Mouse (Mus musculus): ENCODE data around the gene Slco1a4. TPM values are rescaled to one million over a fixed set of nuclear protein-coding genes. Genes with fewer than 3 reads are reported as not detected.
"Not testable (repeated sequence)": the region's sequence is repeated elsewhere in the genome, so short reads cannot be mapped to it uniquely, and the experiment has no call there.

The Slco1a4 gene
- 0.32 and 0.52 TPM in 2 replicates for polyA plus RNA-seq (2015; fragmentation: Nextera tagmentation; extraction: Ambion mirVana)

- 70% methylated on average over 2 of the region's 2 CpGs for WGBS (ENCODE audit: insufficient replicate concordance)
- DNase-seq = no peak
- TF ChIP-seq CTCF (IDR thresholded peaks at IDR 0.05; ENCODE audit: low read depth) (no peak), EP300 (IDR thresholded peaks at IDR 0.05; ENCODE audit: low read depth) (no peak)
- Histone ChIP-seq H3K4me2 (ENCODE audit: low read depth, low read length) (no peak within 1 kb of the TSS), H3K9me3 (ENCODE audit: low read length) (no peaks in the 10 kb centered on the region), H3K4me1 (ENCODE audit: insufficient read depth) (peaks cover 5% of the 10 kb centered on the region), H3K36me3 (replicated peaks; ENCODE audit: insufficient read depth, low read length) (no peaks in the 10 kb centered on the region), H3K9ac (replicated peaks) (no peak within 1 kb of the TSS), H3K4me3 (ENCODE audit: low read depth, low read length) (no peak within 1 kb of the TSS), H3K27me3 (ENCODE audit: insufficient read depth, low read length) (no peaks in the 10 kb centered on the region), H3K27ac (ENCODE audit: low read depth) (no peak within 1 kb of the TSS)
- ATAC-seq = no peak
Observed at GRCm38 (mm10) chr6:141856085-141856484, at the start of gene Slco1a4. TSS of gene Slco1a4 (minus strand) at chr6:141856199.

- no peak for ATAC-seq
- no peak overlapping the region for H3K4me3 ChIP-seq (ENCODE audit: low read depth, low read length)
- no peaks in the 10 kb centered on the region for H3K9me3 ChIP-seq (ENCODE audit: low read length)
- no peaks in the 10 kb centered on the region for H3K36me3 ChIP-seq (replicated peaks; ENCODE audit: insufficient read depth, low read length)
- H3K27ac ChIP-seq (ENCODE audit: low read depth) = no peak overlapping the region
- no peak overlapping the region for H3K9ac ChIP-seq (replicated peaks)
- no peaks in the 10 kb centered on the region for H3K27me3 ChIP-seq (ENCODE audit: insufficient read depth, low read length)
- H3K4me2 ChIP-seq (ENCODE audit: low read depth, low read length) = no peak overlapping the region
- WGBS (ENCODE audit: insufficient replicate concordance) = 51% methylated on average over 2 of the region's 2 CpGs
- TF ChIP-seq EP300 (IDR thresholded peaks at IDR 0.05; ENCODE audit: low read depth) = no peak
- TF ChIP-seq CTCF (IDR thresholded peaks at IDR 0.05; ENCODE audit: low read depth) = no peak
- no peak for DNase-seq
- no peaks in the 10 kb centered on the region for H3K4me1 ChIP-seq (ENCODE audit: insufficient read depth)
Observed at GRCm38 (mm10) chr6:141898197-141898596, 42.2 kb upstream of the Slco1a4 start.

DNA sequence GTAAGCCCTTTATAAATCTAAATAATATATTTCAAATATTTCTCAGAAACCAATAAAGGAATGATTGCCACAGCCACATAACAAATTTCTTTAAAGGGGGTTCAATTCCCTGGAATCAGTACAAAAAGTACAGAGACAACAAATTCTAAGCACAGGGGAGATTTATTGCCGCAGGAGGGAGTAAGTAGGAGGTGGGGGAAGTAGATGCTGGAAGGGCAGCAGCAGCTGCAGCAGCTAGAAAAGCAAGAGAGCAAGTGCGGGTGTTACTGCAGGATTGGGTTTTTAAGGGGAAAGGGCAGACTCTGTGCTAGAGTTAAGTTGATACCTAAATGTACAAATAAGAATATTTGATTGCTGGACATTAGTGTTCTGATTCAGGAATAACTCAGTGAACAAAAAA is 33.7 kb upstream of the Slco1a4 start:
- Histone ChIP-seq H3K9ac (replicated peaks) (no peak overlapping the region), H3K4me2 (ENCODE audit: low read depth, low read length) (no peak overlapping the region), H3K4me1 (ENCODE audit: insufficient read depth) (no peaks in the 10 kb centered on the region), H3K27me3 (ENCODE audit: insufficient read depth, low read length) (no peaks in the 10 kb centered on the region), H3K9me3 (ENCODE audit: low read length) (no peaks in the 10 kb centered on the region), H3K36me3 (replicated peaks; ENCODE audit: insufficient read depth, low read length) (no peaks in the 10 kb centered on the region), H3K4me3 (ENCODE audit: low read depth, low read length) (no peak overlapping the region), H3K27ac (ENCODE audit: low read depth) (no peak overlapping the region)
- no peak for TF ChIP-seq CTCF (IDR thresholded peaks at IDR 0.05; ENCODE audit: low read depth)
- TF ChIP-seq EP300 (IDR thresholded peaks at IDR 0.05; ENCODE audit: low read depth) = no peak
- ATAC-seq = no peak
- no peak for DNase-seq
- 51% methylated on average over 2 of the region's 2 CpGs for WGBS (ENCODE audit: insufficient replicate concordance)

DNA sequence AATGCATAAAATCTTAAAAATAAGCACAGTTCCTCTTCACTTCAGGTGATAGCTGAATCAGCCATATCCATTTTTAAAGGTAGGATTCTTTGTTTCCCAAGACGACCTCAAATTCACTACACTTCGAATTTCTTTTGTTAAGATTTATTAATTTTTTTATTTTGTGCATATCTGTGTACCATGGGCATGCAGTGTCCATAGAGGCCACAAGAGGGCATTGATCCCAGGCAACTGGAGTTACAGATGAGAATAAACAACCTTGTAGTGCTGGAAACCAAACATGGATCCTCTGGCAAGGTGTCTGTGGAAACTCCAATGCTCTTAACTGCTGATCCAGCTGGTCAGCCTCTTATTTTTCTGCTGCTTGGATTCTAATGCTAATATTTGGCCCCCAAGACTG is 32.2 kb upstream of the Slco1a4 start:
- H3K4me1 ChIP-seq (ENCODE audit: insufficient read depth) = no peaks in the 10 kb centered on the region
- ATAC-seq (no peak), DNase-seq (no peak)
- H3K4me3 ChIP-seq (ENCODE audit: low read depth, low read length) = no peak overlapping the region
- no peaks in the 10 kb centered on the region for H3K27me3 ChIP-seq (ENCODE audit: insufficient read depth, low read length)
- no peaks in the 10 kb centered on the region for H3K9me3 ChIP-seq (ENCODE audit: low read length)
- no peaks in the 10 kb centered on the region for H3K36me3 ChIP-seq (replicated peaks; ENCODE audit: insufficient read depth, low read length)
- no peak overlapping the region for H3K27ac ChIP-seq (ENCODE audit: low read depth)
- no peak overlapping the region for H3K9ac ChIP-seq (replicated peaks)
- WGBS (ENCODE audit: insufficient replicate concordance) = 57% methylated on average over 2 of the region's 2 CpGs
- TF ChIP-seq EP300 (IDR thresholded peaks at IDR 0.05; ENCODE audit: low read depth) (no peak), CTCF (IDR thresholded peaks at IDR 0.05; ENCODE audit: low read depth) (peak; percentile 43; the same call in 1 of the 2 replicates)
- no peak overlapping the region for H3K4me2 ChIP-seq (ENCODE audit: low read depth, low read length)

DNA sequence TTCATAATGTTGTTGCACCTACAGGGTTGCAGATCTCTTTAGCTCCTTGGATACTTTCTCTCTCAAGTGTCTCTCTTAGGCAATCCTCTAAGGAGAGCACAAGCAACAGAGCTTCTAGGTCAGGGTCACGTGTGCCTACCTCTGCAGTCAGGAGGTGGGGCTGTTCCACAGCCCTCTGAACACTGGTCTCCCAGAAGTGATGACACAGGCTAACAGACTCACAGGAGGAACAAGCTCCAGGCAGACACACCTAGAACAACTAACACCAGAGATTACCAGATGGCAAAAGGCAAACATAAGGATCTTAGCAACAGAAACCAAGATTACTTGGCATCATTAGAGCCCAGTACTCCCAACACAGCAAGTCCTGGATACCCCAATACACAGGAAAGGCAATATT is 26.6 kb upstream of the Slco1a4 start:
- Histone ChIP-seq H3K4me3 (ENCODE audit: low read depth, low read length) (no peak overlapping the region), H3K9me3 (ENCODE audit: low read length) (no peaks in the 10 kb centered on the region), H3K27me3 (ENCODE audit: insufficient read depth, low read length) (no peaks in the 10 kb centered on the region), H3K4me1 (ENCODE audit: insufficient read depth) (no peaks in the 10 kb centered on the region), H3K9ac (replicated peaks) (no peak overlapping the region), H3K27ac (ENCODE audit: low read depth) (no peak overlapping the region), H3K4me2 (ENCODE audit: low read depth, low read length) (no peak overlapping the region), H3K36me3 (replicated peaks; ENCODE audit: insufficient read depth, low read length) (no peaks in the 10 kb centered on the region)
- 53% methylated on average over 1 of the region's 1 CpGs for WGBS (ENCODE audit: insufficient replicate concordance)
- ATAC-seq (peak; percentile 33), DNase-seq (no peak)
- no peak for TF ChIP-seq CTCF (IDR thresholded peaks at IDR 0.05; ENCODE audit: low read depth)
- no peak for TF ChIP-seq EP300 (IDR thresholded peaks at IDR 0.05; ENCODE audit: low read depth)

GRCm38 (mm10) chr6:141875742-141876141 is 19.7 kb upstream of the Slco1a4 start:
- H3K9ac ChIP-seq (replicated peaks); DNase-seq: not testable (repeated sequence)

GRCm38 (mm10) chr6:141871711-141872110 is 15.7 kb upstream of the Slco1a4 start:
- Histone ChIP-seq H3K27me3 (ENCODE audit: insufficient read depth, low read length) (no peaks in the 10 kb centered on the region), H3K9me3 (ENCODE audit: low read length) (no peaks in the 10 kb centered on the region), H3K4me3 (ENCODE audit: low read depth, low read length) (no peak overlapping the region), H3K4me2 (ENCODE audit: low read depth, low read length) (no peak overlapping the region), H3K27ac (ENCODE audit: low read depth) (peak overlapping the region; percentile 88), H3K36me3 (replicated peaks; ENCODE audit: insufficient read depth, low read length) (no peaks in the 10 kb centered on the region), H3K9ac (replicated peaks) (no peak overlapping the region), H3K4me1 (ENCODE audit: insufficient read depth) (no peaks in the 10 kb centered on the region)
- WGBS (ENCODE audit: insufficient replicate concordance) = 45% methylated on average over 2 of the region's 2 CpGs
- ATAC-seq (no peak), DNase-seq (no peak)
- TF ChIP-seq CTCF (IDR thresholded peaks at IDR 0.05; ENCODE audit: low read depth) (no peak), EP300 (IDR thresholded peaks at IDR 0.05; ENCODE audit: low read depth) (no peak)

More at GRCm38 (mm10) chr6:141875742-141876141, 19.7 kb upstream of the Slco1a4 start:
- peak; percentile 79 for TF ChIP-seq EP300 (IDR thresholded peaks at IDR 0.05; ENCODE audit: low read depth)
- H3K9me3 ChIP-seq (ENCODE audit: low read length); H3K4me1 ChIP-seq (ENCODE audit: insufficient read depth); H3K36me3 ChIP-seq (replicated peaks; ENCODE audit: insufficient read depth, low read length); H3K27me3 ChIP-seq (ENCODE audit: insufficient read depth, low read length); H3K4me2 ChIP-seq (ENCODE audit: low read depth, low read length); H3K4me3 ChIP-seq (ENCODE audit: low read depth, low read length): not testable (repeated sequence)
- peak; percentile 59 for ATAC-seq
- WGBS (ENCODE audit: insufficient replicate concordance) = 61% methylated on average over 4 of the region's 4 CpGs
- peak overlapping the region; percentile 72 for H3K27ac ChIP-seq (ENCODE audit: low read depth)

All from liver, postnatal 0 days (tissue).